Mouse (Mus musculus) kidney, adult 2 months (tissue): ENCODE measurements at regions not wholly inside any gene's neighbourhood (a gene's known extent, or its start where the extent isn't known, plus 50 kb on each side); places are given as distances from the start of the nearest gene placed in this dataset.
A peak's percentile ranks its signal among the peaks of the same experiment; 100 is the strongest.
"Not testable (repeated sequence)": the region's sequence is repeated elsewhere in the genome, so short reads cannot be mapped to it uniquely, and the experiment has no call there.

Experiments used
- DNase-seq: peaks from one replicate; pipeline ENCODE4 v3.0.0; 2021
- H3K27ac ChIP-seq: fragments of 200-500 bp; 2 replicates; pipeline ENCODE4 v1.5.1; 2012; ENCODE audit warnings: low read depth, low read length, control low read depth, inconsistent platforms; ENCODE audit not compliant: insufficient read depth
- H3K27me3 ChIP-seq: fragments of 200-500 bp; replicated peaks from 2 replicates; pipeline ENCODE4 v1.6.1; 2012; ENCODE audit warnings: mild to moderate bottlenecking, moderate library complexity, low read length, inconsistent platforms; ENCODE audit not compliant: control insufficient read depth, insufficient read depth
- H3K36me3 ChIP-seq: fragments of 200-500 bp; 2 replicates; pipeline ENCODE4 v1.6.1; 2012; ENCODE audit warnings: mild to moderate bottlenecking, moderate library complexity, low read length, inconsistent platforms; ENCODE audit not compliant: control insufficient read depth, insufficient read depth
- H3K4me1 ChIP-seq: fragments of 200-500 bp; 2 replicates; pipeline ENCODE4 v1.6.1; 2011; ENCODE audit warnings: low read length; ENCODE audit not compliant: control insufficient read depth, insufficient read depth
- H3K4me3 ChIP-seq: fragments of 200-500 bp; 2 replicates; pipeline ENCODE4 v1.5.1; 2011; ENCODE audit warnings: mild to moderate bottlenecking, low read depth, low read length, control low read depth; ENCODE audit not compliant: insufficient read depth
- CTCF ChIP-seq: fragments of 200-500 bp; conservative IDR thresholded peaks from 2 replicates; pipeline ENCODE4 v1.5.1; 2011; ENCODE audit warnings: low read depth, mild to moderate bottlenecking, control low read depth, low read length, moderate library complexity, mixed read lengths; ENCODE audit not compliant: insufficient read depth, insufficient read length
- POLR2A ChIP-seq: fragments of 200-500 bp; IDR thresholded peaks from one replicate; pipeline ENCODE4 v1.6.1; 2011; ENCODE audit warnings: low read depth, low read length, control low read depth
- WGBS: fragments of 180-500 bp; shearing (Covaris S2); methylation state at CpG from one replicate; pipeline ENCODE4 v1.1.7; 2018; 5-methylcytosine and 5-hydroxymethylcytosine counted together

DNA sequence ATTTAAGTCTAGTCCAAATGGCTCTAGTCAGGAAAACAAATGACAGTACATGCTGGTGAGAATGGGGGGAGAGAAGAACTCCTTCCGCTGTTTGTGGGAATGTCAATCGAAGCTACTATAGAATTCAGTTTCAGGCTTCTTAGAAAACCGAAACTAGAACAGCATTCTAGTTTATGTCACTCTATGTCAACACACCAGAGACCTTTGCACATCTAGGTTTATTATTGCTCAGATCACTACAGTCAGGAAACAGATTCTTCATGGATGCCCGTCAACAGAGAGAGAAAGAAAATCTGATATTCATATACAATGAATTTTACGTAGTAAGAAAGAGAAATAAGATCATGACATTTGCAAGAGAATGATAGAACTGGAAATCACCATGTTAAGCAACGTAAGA, 276.7 kb upstream of the Pdzrn3 start:
- H3K27me3 ChIP-seq: no peaks in the 10 kb centered on the region; the same call in 1 of the 2 replicates
- H3K4me3 ChIP-seq: no peak overlapping the region
- DNase-seq: no peak
- H3K36me3 ChIP-seq: no peaks in the 10 kb centered on the region
- TF ChIP-seq CTCF (no peak), POLR2A (no peak)
- 74% methylated on average over 6 of the region's 6 CpGs for WGBS
- H3K27ac ChIP-seq: no peak overlapping the region
- H3K4me1 ChIP-seq: no peaks in the 10 kb centered on the region

DNA sequence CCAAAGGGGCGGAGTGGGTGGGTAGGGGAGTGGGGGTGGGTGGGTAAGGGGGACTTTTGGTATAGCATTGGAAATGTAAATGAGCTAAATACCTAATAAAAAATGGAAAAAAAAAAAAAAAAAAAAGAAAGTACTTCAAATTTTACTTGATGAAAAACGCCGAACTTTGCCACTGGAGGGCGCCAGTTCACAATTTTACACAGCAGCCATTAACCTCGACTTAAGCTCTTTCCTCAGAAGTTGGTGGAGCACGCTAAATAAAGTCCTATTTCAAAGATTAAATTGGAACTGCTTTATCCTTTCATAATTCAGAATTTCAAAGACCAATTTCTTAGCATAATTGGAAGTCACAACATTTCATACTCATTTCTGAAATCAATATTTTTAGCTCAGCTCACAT, 272.7 kb upstream of the Pdzrn3 start:
- H3K36me3 ChIP-seq, H3K27ac ChIP-seq, H3K4me1 ChIP-seq, H3K4me3 ChIP-seq, H3K27me3 ChIP-seq: not testable (repeated sequence)
- peak; percentile 49 for TF ChIP-seq CTCF
- 4% methylated on average over 5 of the region's 6 CpGs for WGBS
- DNase-seq: peak; percentile 42

DNA sequence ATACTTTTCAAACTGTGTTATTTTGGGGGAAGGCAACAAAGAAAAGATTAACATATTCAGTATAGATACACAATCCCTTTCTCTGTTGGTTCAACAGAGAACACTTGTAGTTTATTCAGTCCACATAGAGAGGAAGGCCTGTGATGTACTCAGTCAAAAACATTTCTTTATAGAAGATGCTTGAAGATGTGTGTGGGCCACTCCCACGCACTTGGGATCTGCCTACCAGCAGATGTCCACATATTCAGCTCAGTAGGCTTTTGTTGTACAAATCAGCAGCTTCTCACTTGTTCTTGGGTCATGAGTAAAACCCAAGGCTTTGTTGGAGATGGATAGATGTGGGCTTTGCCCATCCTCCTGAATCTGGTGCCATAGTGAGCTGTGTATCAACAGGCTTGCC, 239.6 kb upstream of the Pdzrn3 start:
- H3K36me3 ChIP-seq: no peaks in the 10 kb centered on the region
- H3K4me1 ChIP-seq: no peaks in the 10 kb centered on the region
- TF ChIP-seq POLR2A: no peak
- no peak for TF ChIP-seq CTCF
- no peak overlapping the region for H3K4me3 ChIP-seq
- WGBS: 66% methylated on average over 1 of the region's 1 CpGs
- H3K27ac ChIP-seq: no peak overlapping the region
- no peak for DNase-seq
- no peaks in the 10 kb centered on the region for H3K27me3 ChIP-seq

DNA sequence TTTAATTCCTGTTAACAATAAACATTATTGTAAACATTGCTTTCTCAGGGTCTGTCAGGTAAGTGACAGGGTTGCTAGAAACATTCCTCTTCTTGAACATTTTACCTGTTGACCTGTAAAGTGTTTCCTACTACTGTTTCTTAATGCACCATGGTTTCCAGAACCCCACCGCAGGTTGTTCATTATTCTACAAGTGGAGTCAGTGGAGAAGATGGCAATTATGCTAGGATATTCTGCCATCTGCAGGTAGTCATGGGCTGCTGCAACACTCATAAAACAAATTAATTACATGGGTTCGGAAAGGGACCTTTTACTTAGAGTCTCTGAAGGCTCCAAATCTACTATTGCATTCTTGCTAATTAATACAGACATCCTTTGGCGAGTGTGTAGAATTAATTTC, 239.1 kb upstream of the Pdzrn3 start:
- DNase-seq: peak; percentile 17
- no peak overlapping the region for H3K27ac ChIP-seq
- H3K27me3 ChIP-seq: no peaks in the 10 kb centered on the region
- H3K4me3 ChIP-seq: no peak overlapping the region
- H3K4me1 ChIP-seq: no peaks in the 10 kb centered on the region
- no peak for TF ChIP-seq POLR2A
- TF ChIP-seq CTCF: 0 out of 2 replicates have a peak, but pooled peaks have one; percentile 3
- WGBS: 26% methylated on average over 3 of the region's 3 CpGs
- H3K36me3 ChIP-seq: no peaks in the 10 kb centered on the region

DNA sequence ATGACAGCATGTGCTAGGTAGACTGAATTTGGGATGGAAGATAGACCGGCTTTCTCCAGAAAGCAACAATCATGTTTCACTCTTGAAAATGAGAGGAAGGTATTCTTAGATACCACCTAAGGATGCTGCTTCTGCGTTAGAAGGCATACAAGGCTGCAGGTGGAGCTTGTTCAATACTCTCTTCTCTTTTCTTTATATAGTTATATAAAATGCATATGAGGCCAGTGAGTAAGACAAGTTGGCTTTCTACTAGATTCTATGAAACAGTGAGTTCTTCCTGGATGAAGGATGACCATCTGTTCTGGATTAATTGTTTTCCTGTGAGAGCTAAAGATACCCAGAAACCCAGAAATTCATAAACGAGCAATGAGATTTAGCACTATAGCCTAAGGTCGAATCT, 231.3 kb upstream of the Pdzrn3 start:
- no peaks in the 10 kb centered on the region for H3K4me1 ChIP-seq
- no peak overlapping the region for H3K27ac ChIP-seq
- H3K27me3 ChIP-seq: no peaks in the 10 kb centered on the region; the same call in 1 of the 2 replicates
- no peak overlapping the region for H3K4me3 ChIP-seq
- no peak for DNase-seq
- WGBS: 88% methylated on average over 4 of the region's 4 CpGs
- H3K36me3 ChIP-seq: no peaks in the 10 kb centered on the region
- no peak for TF ChIP-seq CTCF
- no peak for TF ChIP-seq POLR2A

DNA sequence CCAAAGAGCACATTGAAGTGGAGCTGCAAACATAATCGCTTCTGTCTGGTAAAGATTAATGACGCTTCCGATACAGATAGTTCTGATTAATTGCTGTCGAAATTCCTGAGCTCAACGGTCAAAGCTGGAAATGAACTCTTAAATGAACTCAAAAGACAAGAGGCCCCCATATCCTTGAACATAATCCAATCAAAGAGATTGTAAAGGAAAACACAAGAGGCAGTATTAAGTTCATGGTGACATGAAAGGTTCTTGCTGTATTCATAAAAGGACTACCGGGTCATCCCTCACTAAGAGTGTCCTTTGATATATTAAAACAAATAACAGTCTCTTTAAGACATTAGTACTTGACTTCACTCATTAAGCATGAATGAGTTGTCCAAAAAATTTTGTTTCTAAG, 225.4 kb upstream of the Pdzrn3 start:
- no peak overlapping the region for H3K27ac ChIP-seq
- H3K36me3 ChIP-seq: no peaks in the 10 kb centered on the region
- no peaks in the 10 kb centered on the region for H3K4me1 ChIP-seq
- H3K4me3 ChIP-seq: no peak overlapping the region
- no peaks in the 10 kb centered on the region for H3K27me3 ChIP-seq
- DNase-seq: no peak
- WGBS: 40% methylated on average over 6 of the region's 6 CpGs
- TF ChIP-seq POLR2A (no peak), CTCF (no peak)

DNA sequence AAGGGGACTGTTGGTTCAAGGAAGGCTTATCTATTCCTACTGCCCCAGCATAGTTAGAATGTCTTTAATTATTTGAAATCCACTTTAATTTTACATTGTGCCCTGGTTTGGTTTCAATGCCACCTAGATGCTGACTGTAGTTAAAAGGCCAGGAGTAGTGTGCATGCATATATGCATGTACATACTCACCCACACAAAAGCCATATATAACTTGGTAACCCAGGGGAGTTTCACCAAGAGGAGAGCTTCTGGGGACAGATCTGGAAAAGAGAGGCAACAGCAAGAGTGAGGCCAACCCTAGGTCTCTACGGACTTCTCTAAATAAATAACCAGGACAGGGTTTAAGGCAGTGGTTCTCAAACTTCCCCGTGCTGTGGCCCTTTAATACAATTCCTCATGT, 219.3 kb upstream of the Pdzrn3 start:
- DNase-seq: no peak
- Histone ChIP-seq H3K36me3 (no peaks in the 10 kb centered on the region), H3K4me3 (no peak overlapping the region), H3K4me1 (no peaks in the 10 kb centered on the region), H3K27me3 (no peaks in the 10 kb centered on the region), H3K27ac (no peak overlapping the region)
- 82% methylated on average over 2 of the region's 2 CpGs for WGBS
- no peak for TF ChIP-seq POLR2A
- TF ChIP-seq CTCF: no peak
